Mouse (Mus musculus): Measurements from ENCODE around the gene Zscan21.
A peak's percentile ranks its signal among the peaks of the same experiment; 100 is the strongest.
"Not testable (repeated sequence)": the region's sequence is repeated elsewhere in the genome, so short reads cannot be mapped to it uniquely, and the experiment has no call there.

The Zscan21 gene

GRCm38 (mm10) chr5:138116255-138117198 is at the start of gene Zscan21:
Gene Zscan21 (plus strand): TSS chr5:138116903.
- peak; percentile 85 for DNase-seq

- DNase-seq = no peak
Measured at GRCm38 (mm10) chr5:138073803-138074202, 42.9 kb upstream of the Zscan21 start.

GRCm38 (mm10) chr5:138075684-138076083 is 41.0 kb upstream of the Zscan21 start:
- DNase-seq = no peak

GRCm38 (mm10) chr5:138076148-138076547 is 40.6 kb upstream of the Zscan21 start:
- no peak for DNase-seq

GRCm38 (mm10) chr5:138080456-138080855 is 36.2 kb upstream of the Zscan21 start:
- DNase-seq = no peak

GRCm38 (mm10) chr5:138081446-138081845 is 35.3 kb upstream of the Zscan21 start:
- DNase-seq = no peak

DNA sequence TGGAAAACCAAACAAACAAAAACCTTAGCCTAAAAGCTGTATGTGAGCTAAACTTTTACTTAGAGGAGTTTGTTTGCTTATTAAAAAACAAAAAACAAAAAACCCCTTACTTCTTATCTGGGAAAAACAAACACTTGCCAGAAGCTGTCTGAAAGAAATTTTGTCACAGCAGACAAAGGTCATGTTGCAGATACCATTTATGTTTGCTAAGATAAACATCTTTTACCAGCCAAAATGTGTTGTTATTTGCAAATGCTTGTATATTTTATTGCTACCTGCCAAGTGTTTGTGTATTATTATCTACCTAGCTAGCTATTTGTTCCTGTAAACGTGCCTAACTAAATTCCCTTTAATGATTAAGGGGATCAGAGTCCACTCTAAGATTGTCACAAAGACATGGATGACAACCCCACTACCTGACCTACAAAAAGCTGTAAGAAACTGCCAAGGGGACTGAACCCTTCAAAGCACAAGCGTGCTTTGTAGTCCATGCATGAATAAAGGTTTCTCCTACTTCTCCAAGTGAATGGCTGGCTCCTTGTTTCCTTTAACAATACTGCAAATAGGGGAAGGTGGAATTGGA is 33.3 kb upstream of the Zscan21 start:
- no peak for DNase-seq

- no peak for DNase-seq
Measured at GRCm38 (mm10) chr5:138083936-138084335, 32.8 kb upstream of the Zscan21 start.

DNA sequence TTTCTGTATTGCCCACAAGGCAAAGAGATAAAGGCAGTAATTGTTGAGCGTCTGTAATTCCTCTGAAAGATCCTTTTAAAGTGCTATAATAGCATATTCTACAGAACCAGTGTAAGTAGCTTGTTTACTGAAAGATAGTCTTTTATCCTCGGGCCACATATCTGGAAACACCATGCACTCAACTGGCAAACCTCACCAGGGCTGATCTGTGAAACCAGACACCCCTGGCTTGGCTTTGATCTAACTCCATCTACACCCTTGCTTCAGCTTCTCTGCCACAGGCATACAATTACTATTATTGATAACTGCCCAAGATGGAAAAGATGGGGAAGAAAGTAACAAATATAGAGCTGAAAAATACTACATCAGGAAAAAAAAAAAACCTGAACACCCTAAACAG is 32.2 kb upstream of the Zscan21 start:
- DNase-seq = peak; percentile 31

DNA sequence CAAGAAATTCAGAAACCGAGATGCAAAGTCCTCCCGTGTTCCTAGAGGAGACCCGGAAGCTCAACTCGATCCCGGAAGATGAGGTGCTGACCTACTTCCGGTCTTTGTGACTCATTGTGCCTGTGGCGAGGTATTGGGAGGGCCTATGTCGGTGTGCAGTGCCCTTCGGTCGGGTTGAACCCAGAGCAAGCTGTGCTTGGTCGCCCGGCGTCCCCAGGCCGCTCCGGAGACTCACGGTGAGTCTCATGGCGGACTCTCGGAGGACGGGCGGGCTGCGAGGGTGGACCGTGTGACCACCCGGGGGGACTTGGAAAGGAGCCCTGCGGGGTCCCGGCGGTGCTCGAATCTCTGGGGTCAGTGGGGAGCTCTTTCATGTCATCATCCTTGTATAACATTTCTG is 31.7 kb upstream of the Zscan21 start, which contains the start of gene Zkscan1:
TSS of gene Zkscan1 (plus strand) at position 89 of the 400 bp plus-strand sequence.
- peak; percentile 87 for DNase-seq

DNA sequence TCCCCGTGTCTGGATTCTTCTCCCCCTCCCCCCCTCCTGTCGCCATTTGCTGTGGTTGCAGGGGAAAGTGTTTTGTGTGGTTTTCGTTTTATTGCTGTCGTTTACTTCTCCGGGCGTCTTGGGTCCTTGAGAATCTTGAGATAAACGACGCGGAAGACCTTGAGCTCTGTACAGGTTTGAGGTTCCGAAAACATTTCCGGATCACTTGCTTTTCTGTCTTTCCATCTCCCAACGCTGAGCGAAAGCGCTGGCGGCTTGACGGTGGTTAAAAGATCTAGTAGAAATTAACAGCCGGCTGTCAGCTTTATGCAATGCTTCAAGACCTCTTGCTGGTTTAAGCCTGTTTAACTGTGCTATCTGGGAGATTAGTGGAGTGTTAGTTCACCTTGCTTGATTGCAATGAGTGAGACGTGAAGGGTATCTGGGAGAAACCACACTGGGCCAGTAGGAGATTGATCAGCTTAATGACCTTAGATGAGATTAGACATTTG is 31.2 kb upstream of the Zscan21 start:
- no peak for DNase-seq

GRCm38 (mm10) chr5:138086842-138087241 is 29.9 kb upstream of the Zscan21 start:
- no peak for DNase-seq

GRCm38 (mm10) chr5:138088366-138088765 is 28.3 kb upstream of the Zscan21 start:
- DNase-seq = no peak

GRCm38 (mm10) chr5:138089108-138089551 is 27.6 kb upstream of the Zscan21 start:
- DNase-seq = no peak

DNA sequence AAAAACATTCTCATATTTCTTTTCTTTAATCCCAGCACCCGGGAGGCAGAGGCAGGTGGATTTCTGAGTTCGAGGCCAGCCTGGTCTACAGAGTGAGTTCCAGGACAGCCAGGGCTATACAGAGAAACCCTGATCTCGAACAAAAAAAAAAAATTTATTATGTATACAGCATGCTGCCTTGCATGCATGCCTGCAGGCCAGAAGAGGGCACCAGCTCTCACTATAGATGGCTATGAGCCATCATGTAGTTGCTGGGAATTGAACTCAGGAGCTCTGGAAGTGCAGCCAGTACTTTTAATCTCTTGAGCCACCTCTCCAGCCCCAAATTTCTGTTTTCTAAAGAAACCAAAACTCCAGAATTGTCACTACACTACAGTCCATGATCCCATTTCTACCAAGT is 26.4 kb upstream of the Zscan21 start:
- no peak for DNase-seq

- DNase-seq = no peak
Measured at GRCm38 (mm10) chr5:138090737-138091136, 26.0 kb upstream of the Zscan21 start.

DNA sequence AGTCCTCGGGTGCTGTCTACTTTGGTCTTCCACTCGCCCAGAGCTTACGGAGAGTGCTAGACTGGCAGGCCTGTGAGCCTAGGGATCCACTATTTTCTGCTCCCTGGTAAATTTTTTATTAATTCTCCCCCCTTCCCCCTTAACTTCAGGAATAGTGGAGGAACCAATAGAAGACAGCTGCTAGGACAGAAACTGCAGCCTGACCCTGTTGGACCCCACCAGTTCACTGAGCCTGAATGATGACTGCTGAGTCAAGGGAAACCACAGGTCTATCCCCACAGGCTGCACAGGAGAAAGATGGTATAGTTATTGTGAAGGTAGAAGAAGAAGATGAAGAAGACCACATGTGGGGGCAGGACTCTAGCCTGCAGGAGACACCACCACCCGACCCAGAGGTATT is 23.9 kb upstream of the Zscan21 start:
- no peak for DNase-seq

- DNase-seq = no peak
Measured at GRCm38 (mm10) chr5:138094474-138094873, 22.2 kb upstream of the Zscan21 start.

DNA sequence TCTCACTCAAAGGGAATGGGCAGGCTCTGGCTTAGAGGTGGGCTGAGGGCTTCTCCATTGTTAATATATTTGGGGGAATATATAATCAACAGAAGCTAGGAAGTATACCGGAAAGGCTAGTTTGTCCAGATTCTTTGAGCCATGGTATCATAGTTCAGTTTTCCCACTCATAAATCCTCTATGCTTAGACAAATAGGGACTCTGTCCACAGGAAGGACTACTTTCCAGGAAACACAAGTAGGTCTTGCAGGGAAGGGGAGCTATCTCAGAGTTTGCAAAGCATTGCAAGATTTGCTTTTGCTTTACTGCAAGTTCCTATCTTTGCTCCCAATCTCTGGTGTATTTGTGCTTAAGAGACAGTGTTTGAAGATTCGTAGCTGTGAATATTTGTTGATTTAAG is 11.7 kb upstream of the Zscan21 start:
- no peak for DNase-seq

DNA sequence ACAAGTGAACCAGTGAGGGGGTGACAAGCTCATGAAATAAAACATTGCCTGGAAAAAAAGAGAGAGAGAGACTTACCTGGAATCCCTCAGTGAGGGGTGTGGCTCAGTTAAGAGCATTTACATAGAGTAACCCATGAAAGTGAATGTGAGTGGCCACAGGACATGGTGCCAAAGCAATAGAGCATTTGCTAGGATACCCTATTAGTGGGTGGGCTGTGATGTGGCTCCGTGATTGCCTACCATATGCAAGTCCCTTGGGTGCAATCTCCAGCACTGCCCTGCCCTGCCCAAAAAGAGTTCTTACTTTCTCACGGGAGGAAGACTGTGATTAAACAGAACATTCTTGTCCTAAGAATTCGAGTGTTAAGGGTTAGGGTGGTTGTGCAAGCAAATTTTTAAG is 9.6 kb upstream of the Zscan21 start:
- no peak for DNase-seq

DNA sequence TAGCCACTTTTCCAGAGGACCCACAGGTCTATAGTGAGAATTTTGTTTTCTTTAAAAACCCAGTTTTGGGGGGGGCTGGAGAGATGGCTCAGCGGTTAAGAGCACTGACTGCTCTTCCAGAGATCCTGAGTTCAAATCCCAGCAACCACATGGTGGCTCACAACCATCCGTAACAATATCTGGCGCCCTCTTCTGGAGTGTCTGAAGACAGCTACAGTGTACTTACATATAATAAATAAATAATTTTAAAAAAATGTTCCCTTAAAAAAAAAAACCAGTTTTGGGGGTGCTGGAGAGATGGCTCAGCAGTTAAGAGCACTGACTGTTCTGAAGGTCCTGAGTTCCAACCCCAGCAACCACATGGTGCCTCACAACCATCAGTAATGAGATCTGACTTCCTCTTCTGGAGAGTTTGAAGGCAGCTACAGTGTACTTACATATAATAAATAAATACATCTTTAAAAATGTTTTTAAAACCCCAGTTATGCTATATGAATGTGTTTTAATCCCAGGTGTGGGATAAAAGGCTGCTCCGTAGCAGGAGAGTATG is 6.8 kb upstream of the Zscan21 start:
- not testable (repeated sequence) for DNase-seq

- DNase-seq = peak; percentile 9
Measured at GRCm38 (mm10) chr5:138117199-138118015, 704 bp downstream of the Zscan21 start.

GRCm38 (mm10) chr5:138118041-138118440 is 1.3 kb downstream of the Zscan21 start:
- peak; percentile 6 for DNase-seq

Measured in cerebellum, adult 9-10 months (tissue).